Mouse (Mus musculus) hindbrain, embryonic 15.5 days (tissue): ENCODE results near the gene Ly6g6d. TPM values are rescaled to one million over a fixed set of nuclear protein-coding genes. Genes with fewer than 3 reads are reported as not detected.
A peak's percentile ranks its signal among the peaks of the same experiment; 100 is the strongest.

Source experiments
- ATAC-seq: fragments of 200-750 bp; cut with Nextera tagmentation; 2 replicates; pipeline ENCODE4 v1.8.0; 2017; ENCODE audit warnings: low read depth, moderate number of reproducible peaks, moderate TSS enrichment; ENCODE audit not compliant: low FRiP score
- H3K27ac ChIP-seq: fragments of 300-500 bp; sonication (generic); replicated peaks from 2 replicates; pipeline ENCODE4 v1.5.1; 2015; ENCODE audit warnings: mild to moderate bottlenecking, inconsistent platforms
- H3K27me3 ChIP-seq: fragments of 300-500 bp; sonication (generic); 2 replicates; pipeline ENCODE4 v1.6.1; 2015; ENCODE audit warnings: control low read depth, inconsistent platforms
- H3K36me3 ChIP-seq: fragments of 300-500 bp; sonication (generic); 2 replicates; pipeline ENCODE4 v1.6.1; 2015; ENCODE audit warnings: control low read depth, inconsistent platforms
- H3K4me1 ChIP-seq: fragments of 300-500 bp; sonication (generic); replicated peaks from 2 replicates; pipeline ENCODE4 v1.6.1; 2015; ENCODE audit warnings: control low read depth, inconsistent platforms
- H3K4me2 ChIP-seq: fragments of 300-500 bp; sonication (generic); 2 replicates; pipeline ENCODE4 v1.6.1; 2015; ENCODE audit warnings: moderate library complexity, mild to moderate bottlenecking, inconsistent platforms
- H3K4me3 ChIP-seq: fragments of 300-500 bp; sonication (generic); 2 replicates; pipeline ENCODE4 v1.5.1; 2015; ENCODE audit warnings: mild to moderate bottlenecking, inconsistent platforms
- H3K9ac ChIP-seq: fragments of 300-500 bp; sonication (generic); 2 replicates; pipeline ENCODE4 v1.6.1; 2015; ENCODE audit warnings: inconsistent platforms
- H3K9me3 ChIP-seq: fragments of 300-500 bp; sonication (generic); 2 replicates; pipeline ENCODE4 v1.6.1; 2016; ENCODE audit warnings: control low read depth, inconsistent platforms
- WGBS: fragments of 180-500 bp; shearing (Covaris S2); methylation state at CpG from one replicate; pipeline ENCODE4 v1.1.7; 2015; 5-methylcytosine and 5-hydroxymethylcytosine counted together
- polyA plus RNA-seq: library from polyadenylated mRNA; unstranded; fragments of >200 nt; fragmentation: Nextera tagmentation; extraction: Ambion mirVana; gene quantifications from 2 replicates; pipeline ENCODE4 v1.2.1, GENCODE M21; 2015

Gene Ly6g6d
- polyA plus RNA-seq, 1 experiment from 2014 or later: 1.2 TPM

GRCm38 (mm10) chr17:35063466-35063865, 14.4 kb downstream of the Ly6g6d start:
- peaks cover 33% of the 10 kb centered on the region for H3K4me1 ChIP-seq
- no peak overlapping the region for H3K9ac ChIP-seq
- H3K4me2 ChIP-seq: no peak overlapping the region
- peaks cover 34% of the 10 kb centered on the region for H3K27me3 ChIP-seq
- ATAC-seq: no peak
- H3K36me3 ChIP-seq: peaks cover 8% of the 10 kb centered on the region; the same call in 1 of the 2 replicates
- WGBS: 86% methylated on average over 3 of the region's 3 CpGs
- H3K9me3 ChIP-seq: no peaks in the 10 kb centered on the region
- no peak overlapping the region for H3K27ac ChIP-seq
- H3K4me3 ChIP-seq: no peak overlapping the region

DNA sequence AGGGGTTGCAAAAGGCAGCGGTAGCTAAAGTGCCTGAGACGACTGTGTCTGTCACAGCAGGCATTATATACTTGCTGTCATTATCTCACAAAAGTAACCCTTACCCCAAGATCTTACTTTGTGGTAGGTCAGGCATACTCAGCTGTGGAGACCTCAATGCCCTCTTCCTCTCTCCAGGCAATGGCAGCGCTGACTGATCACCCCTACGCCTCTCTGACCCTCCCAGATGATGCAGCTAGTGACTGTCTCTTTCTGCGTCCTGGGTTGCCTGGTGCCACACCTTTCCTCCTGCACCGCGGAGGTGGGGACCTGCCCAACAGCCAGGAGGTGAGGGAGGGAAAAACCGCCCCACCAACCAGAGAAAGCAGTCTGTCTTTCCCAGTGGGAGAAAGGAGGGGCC, 16.6 kb downstream of the Ly6g6d start:
- Histone ChIP-seq H3K27ac (no peak overlapping the region), H3K4me3 (no peak overlapping the region), H3K9ac (no peak overlapping the region), H3K36me3 (peaks cover 8% of the 10 kb centered on the region; the same call in 1 of the 2 replicates), H3K27me3 (peaks cover 25% of the 10 kb centered on the region), H3K4me2 (no peak overlapping the region; the same call in 1 of the 2 replicates), H3K9me3 (no peaks in the 10 kb centered on the region), H3K4me1 (peaks cover 37% of the 10 kb centered on the region)
- WGBS: 83% methylated on average over 8 of the region's 8 CpGs
- ATAC-seq: no peak

- H3K9ac ChIP-seq: peak overlapping the region; percentile 80
- H3K9me3 ChIP-seq: no peaks in the 10 kb centered on the region
- peaks cover 21% of the 10 kb centered on the region for H3K27me3 ChIP-seq
- H3K27ac ChIP-seq: no peak overlapping the region
- H3K4me3 ChIP-seq: peak overlapping the region; percentile 84
- WGBS: 57% methylated on average over 22 of the region's 22 CpGs
- H3K36me3 ChIP-seq: peaks cover 8% of the 10 kb centered on the region; the same call in 1 of the 2 replicates
- ATAC-seq: no peak
- peaks cover 37% of the 10 kb centered on the region for H3K4me1 ChIP-seq
- peak overlapping the region; percentile 75 for H3K4me2 ChIP-seq
Measured at GRCm38 (mm10) chr17:35060737-35061297, 17.0 kb downstream of the Ly6g6d start.

DNA sequence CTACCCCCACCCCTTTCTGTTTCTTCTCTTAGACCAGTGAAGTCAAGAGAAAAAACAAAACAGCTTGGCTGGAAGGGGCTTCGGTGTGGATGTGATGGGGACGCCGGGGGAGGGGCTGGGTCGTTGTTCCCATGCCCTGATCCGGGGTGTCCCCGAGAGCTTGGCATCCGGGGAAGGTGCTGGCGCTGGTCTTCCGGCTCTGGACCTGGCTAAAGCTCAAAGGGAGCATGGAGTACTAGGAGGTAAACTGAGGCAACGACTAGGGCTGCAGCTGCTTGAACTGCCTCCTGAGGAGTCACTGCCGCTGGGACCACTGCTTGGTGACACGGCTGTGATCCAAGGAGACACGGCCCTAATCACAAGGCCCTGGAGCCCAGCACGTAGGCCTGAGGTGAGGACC, 17.8 kb downstream of the Ly6g6d start:
- H3K27ac ChIP-seq: peak overlapping the region; percentile 88; the same call in 1 of the 2 replicates
- 28% methylated on average over 14 of the region's 14 CpGs for WGBS
- ATAC-seq: no peak

GRCm38 (mm10) chr17:35058911-35059892, 18.7 kb downstream of the Ly6g6d start, which contains the start of gene Ddah2:
Ddah2 (plus strand) TSS chr17:35059035.
- H3K9ac ChIP-seq: peak within 1 kb of the TSS; percentile 80
- WGBS: under 1% methylated on average over 57 of the region's 57 CpGs
- H3K9me3 ChIP-seq: no peaks in the 10 kb centered on the region
- peak within 1 kb of the TSS; percentile 88 for H3K27ac ChIP-seq
- H3K4me3 ChIP-seq: peak within 1 kb of the TSS; percentile 84
- H3K36me3 ChIP-seq: peaks cover 9% of the 10 kb centered on the region; the same call in 1 of the 2 replicates
- H3K4me1 ChIP-seq: peaks cover 26% of the 10 kb centered on the region
- peak within 1 kb of the TSS; percentile 75 for H3K4me2 ChIP-seq
- peak; percentile 94 for ATAC-seq
- H3K27me3 ChIP-seq: peaks cover 8% of the 10 kb centered on the region

More for the DNA sequence above, 17.8 kb downstream of the Ly6g6d start:
- Histone ChIP-seq H3K9me3 (no peaks in the 10 kb centered on the region), H3K4me3 (peak overlapping the region; percentile 84), H3K4me2 (peak overlapping the region; percentile 75), H3K9ac (peak overlapping the region; percentile 80), H3K27me3 (peaks cover 15% of the 10 kb centered on the region), H3K36me3 (peaks cover 8% of the 10 kb centered on the region; the same call in 1 of the 2 replicates), H3K4me1 (peaks cover 30% of the 10 kb centered on the region)

GRCm38 (mm10) chr17:35058316-35058715, 19.5 kb downstream of the Ly6g6d start:
- Histone ChIP-seq H3K4me1 (peaks cover 27% of the 10 kb centered on the region), H3K27me3 (peaks cover 3% of the 10 kb centered on the region; the same call in 1 of the 2 replicates), H3K9me3 (no peaks in the 10 kb centered on the region), H3K27ac (peak overlapping the region; percentile 88; the same call in 1 of the 2 replicates), H3K9ac (0 out of 2 replicates have a peak overlapping the region, but pooled peaks have one; percentile 80), H3K4me3 (peak overlapping the region; percentile 84), H3K4me2 (peak overlapping the region; percentile 75), H3K36me3 (peaks cover 13% of the 10 kb centered on the region; the same call in 1 of the 2 replicates)
- ATAC-seq: 0 out of 2 replicates have a peak, but pooled peaks have one; percentile 0
- 58% methylated on average over 9 of the region's 9 CpGs for WGBS

GRCm38 (mm10) chr17:35057090-35057489, 20.8 kb downstream of the Ly6g6d start:
- Histone ChIP-seq H3K27ac (no peak overlapping the region), H3K27me3 (no peaks in the 10 kb centered on the region), H3K4me1 (peaks cover 37% of the 10 kb centered on the region), H3K36me3 (peaks cover 13% of the 10 kb centered on the region; the same call in 1 of the 2 replicates), H3K4me3 (no peak overlapping the region), H3K9ac (no peak overlapping the region), H3K4me2 (no peak overlapping the region), H3K9me3 (no peaks in the 10 kb centered on the region)
- no peak for ATAC-seq
- 74% methylated on average over 3 of the region's 3 CpGs for WGBS

DNA sequence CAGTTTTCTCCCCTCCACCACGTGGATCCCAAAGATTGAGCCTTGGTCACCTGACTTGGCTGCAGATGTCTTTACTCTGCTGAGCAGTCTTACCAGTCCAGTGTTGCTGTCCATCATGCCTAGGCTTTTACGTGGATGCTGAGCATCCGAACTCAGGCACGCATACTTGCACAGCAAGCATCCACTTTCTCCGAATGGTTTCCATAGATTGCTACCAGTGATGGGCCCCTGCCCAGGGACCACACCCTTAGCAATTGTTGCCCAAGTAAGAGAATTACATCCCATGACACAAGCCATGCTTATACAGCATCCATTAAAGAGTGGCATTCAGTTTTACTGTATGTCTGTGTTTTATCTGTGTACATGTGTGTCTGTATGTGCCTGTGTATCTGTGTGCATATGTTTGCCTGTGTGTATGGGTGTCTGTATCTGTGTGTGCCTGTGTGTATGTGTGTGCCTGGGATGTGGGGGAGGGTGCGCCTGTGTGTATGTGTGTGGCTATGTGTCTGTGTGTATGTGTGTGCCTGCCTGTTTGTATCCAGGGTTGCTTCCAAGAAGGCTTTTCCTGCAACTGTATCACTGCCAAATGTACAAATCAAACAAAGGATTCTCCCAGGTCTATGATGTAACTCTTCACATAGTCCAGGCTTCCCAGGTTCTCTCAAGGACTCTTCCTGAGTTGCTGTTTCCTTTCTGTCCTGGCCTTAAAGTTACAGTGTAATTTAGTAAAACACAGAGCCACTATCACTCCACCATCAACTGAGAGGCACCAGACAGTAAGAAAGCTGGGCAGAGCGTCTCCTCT, 22.0 kb downstream of the Ly6g6d start:
- H3K4me2 ChIP-seq: no peak overlapping the region
- WGBS: 93% methylated on average over 7 of the region's 7 CpGs
- H3K4me3 ChIP-seq: no peak overlapping the region
- ATAC-seq: no peak
- no peak overlapping the region for H3K27ac ChIP-seq
- no peak overlapping the region for H3K9ac ChIP-seq
- no peaks in the 10 kb centered on the region for H3K9me3 ChIP-seq
- peaks cover 40% of the 10 kb centered on the region for H3K4me1 ChIP-seq
- peaks cover 6% of the 10 kb centered on the region; the same call in 1 of the 2 replicates for H3K36me3 ChIP-seq
- no peaks in the 10 kb centered on the region for H3K27me3 ChIP-seq

GRCm38 (mm10) chr17:35052271-35052798, 25.5 kb downstream of the Ly6g6d start:
- H3K9ac ChIP-seq: no peak overlapping the region
- peak overlapping the region; percentile 36; the same call in 1 of the 2 replicates for H3K4me3 ChIP-seq
- no peaks in the 10 kb centered on the region for H3K9me3 ChIP-seq
- H3K27ac ChIP-seq: peak overlapping the region; percentile 79
- WGBS: 80% methylated on average over 12 of the region's 12 CpGs
- peak overlapping the region; percentile 60 for H3K4me2 ChIP-seq
- H3K4me1 ChIP-seq: peaks cover 35% of the 10 kb centered on the region
- ATAC-seq: no peak
- H3K27me3 ChIP-seq: no peaks in the 10 kb centered on the region
- H3K36me3 ChIP-seq: 0 out of 2 replicates have a peak, but pooled peaks cover 5% of the 10 kb centered on the region

- Histone ChIP-seq H3K36me3 (0 out of 2 replicates have a peak, but pooled peaks cover 5% of the 10 kb centered on the region), H3K27ac (peak overlapping the region; percentile 79), H3K4me3 (peak overlapping the region; percentile 36), H3K4me2 (peak overlapping the region; percentile 60), H3K9ac (peak overlapping the region; percentile 38), H3K4me1 (peaks cover 35% of the 10 kb centered on the region), H3K27me3 (no peaks in the 10 kb centered on the region), H3K9me3 (no peaks in the 10 kb centered on the region)
- no peak for ATAC-seq
- WGBS: 5% methylated on average over 21 of the region's 21 CpGs
Measured at GRCm38 (mm10) chr17:35051156-35052086, 26.4 kb downstream of the Ly6g6d start.
